Mouse (Mus musculus) liver, embryonic 18 days (tissue): Measurements from ENCODE around the gene Tspoap1. TPM values are rescaled to one million over a fixed set of nuclear protein-coding genes. Genes with fewer than 3 reads are reported as not detected.

Experiments
- polyA plus RNA-seq: library from polyadenylated mRNA; depleted of rRNA; stranded (reverse); fragments of >200 nt; gene quantifications from 2 replicates; pipeline ENCODE4 v1.2.3, GENCODE M21; 2012; rRNA removed

Tspoap1 gene
- polyA plus RNA-seq: 3.8 and 4.7 TPM in 2 replicates

DNA sequence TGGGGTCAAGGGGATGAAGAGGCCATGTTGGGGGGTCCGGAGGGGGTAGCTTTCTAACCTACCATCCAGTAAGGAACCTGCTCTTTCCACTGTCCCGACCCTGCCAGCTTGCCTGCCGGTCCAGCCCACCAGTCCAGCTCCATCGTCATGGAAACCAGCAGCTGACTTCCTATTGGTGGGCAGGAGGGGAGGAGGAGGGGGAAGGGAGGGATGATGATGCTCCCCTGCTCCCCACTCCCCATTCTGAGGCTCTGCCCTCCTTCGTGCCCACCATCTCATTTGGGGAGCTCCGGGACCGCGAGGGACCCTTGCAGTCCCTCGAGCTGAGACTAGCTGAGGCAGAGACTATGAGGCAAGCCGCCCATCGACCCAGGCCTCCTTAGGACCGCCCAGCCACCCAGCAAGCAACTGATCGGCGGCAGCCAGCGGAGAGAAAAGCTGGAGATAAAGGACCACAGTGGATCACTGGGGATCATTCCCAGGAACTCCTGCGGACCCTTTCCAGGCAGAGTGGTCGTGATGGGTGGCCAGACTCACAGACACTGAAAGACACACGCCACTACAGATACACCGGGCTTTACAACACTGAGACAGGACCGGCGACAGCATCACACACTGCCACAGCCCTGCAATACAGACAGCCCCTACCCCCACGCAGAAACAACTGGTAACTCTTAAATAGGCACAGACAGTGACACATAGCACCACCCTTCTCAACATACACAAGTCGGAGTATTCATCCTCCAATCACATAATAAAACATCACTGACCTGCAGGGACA lies at the start of gene Tspoap1:
Tspoap1 (plus strand) TSS at position 241 of the 781 bp plus-strand sequence.

DNA sequence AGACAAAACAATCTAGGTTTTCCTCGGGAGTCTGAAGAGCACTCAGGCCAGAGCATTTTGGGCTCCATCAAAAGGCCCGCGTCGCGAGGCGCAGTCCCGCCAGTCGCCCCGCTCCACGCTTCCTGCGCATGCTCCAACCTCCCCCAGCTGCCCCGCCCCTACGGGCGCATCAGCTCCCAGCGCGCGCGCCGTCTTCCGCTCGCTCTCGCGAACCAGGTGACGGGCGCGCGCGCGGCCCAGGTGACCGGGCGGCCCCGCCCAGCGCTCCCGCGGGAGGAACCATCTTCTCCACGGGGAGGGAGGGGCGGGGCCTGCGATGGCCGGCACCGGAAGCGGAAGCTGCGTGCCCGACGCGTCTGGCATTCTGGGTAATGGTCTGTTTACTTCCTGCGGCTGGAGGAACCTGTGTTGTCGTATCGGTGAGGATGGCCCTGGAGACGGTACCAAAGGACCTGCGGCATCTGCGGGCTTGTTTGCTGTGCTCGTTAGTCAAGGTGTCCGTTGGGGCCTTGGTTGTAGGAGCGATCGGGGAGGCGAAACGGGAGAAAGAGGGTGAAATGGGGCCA lies 23.1 kb upstream of the Tspoap1 start, which contains the start of gene Supt4a:
Supt4a (plus strand) TSS at position 378 of the 566 bp plus-strand sequence.

DNA sequence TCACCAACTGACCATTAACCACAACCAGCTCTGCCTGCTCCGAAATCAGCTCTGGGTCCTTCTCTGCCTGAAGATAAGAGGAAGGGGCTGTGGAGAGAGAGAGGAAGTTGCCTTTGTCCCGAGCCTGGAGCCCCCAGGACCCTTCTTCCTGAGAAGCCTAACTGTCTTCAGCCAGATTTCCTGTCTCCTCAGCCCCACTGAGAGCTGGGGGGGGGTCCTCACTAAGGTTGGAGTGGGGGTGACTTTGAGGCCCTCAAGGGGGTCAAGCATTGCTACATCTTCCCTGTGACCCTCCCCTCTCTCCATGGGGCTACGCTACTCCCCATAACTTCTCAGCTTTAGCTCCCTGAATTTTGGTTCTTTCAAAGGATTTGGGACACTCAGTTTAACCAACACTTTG lies 33.1 kb downstream of the Tspoap1 start, which contains the start of gene Mpo:
Mpo (plus strand) TSS at position 122 of the 400 bp plus-strand sequence.

DNA sequence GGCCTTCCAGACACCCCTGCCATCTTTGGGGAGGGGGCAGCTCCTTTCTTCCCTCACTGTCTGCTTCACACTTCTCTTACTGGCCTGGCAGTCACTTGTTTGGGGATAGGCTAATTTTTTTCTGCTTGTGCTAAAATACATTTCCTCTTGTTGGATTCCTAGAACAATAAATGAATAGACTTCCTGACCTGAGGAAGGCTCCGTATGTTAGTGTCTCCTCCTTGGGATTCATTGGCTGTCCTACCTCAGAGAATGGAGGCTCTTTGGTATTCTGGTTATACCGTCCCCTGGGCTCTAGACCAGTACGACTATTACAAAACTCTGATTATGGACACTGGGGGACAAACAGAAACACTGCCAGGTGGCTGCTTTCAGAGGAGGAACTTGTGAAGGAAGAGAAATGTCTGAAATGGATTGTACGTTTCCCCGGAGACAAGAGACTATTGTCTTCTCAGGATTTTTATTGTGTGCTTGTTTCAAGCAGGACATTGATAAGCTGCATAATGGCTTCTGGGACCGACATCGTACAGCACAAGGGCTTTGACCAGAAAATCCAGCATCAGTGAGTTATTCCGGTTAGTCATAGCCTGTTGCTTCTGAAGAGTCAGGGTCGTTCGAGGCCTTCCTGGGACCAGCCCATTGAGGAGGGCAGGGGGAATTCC lies 68.0 kb downstream of the Tspoap1 start, which contains the start of gene Lpo:
Lpo (minus strand) TSS at position 51 of the 662 bp plus-strand sequence.

Other genes starting within 250 kb of the Tspoap1 start
- not detected in 2 replicates for gene Gm11492, start 193.9 kb upstream of the Tspoap1 start, polyA plus RNA-seq
- 12.1 and 13.3 TPM in 2 replicates for gene Sept4, start 191.6 kb upstream of the Tspoap1 start, polyA plus RNA-seq
- 6.6 and 7.2 TPM in 2 replicates for gene Mtmr4, start 168.4 kb upstream of the Tspoap1 start, polyA plus RNA-seq
- gene Hsf5, start 143.4 kb upstream of the Tspoap1 start, polyA plus RNA-seq: 0.01 and 0.02 TPM in 2 replicates
- gene Rnf43, start 97.8 kb upstream of the Tspoap1 start, polyA plus RNA-seq: 4.0 and 5.3 TPM in 2 replicates
- gene Supt4a, start 23.0 kb upstream of the Tspoap1 start, polyA plus RNA-seq: 86.8 and 87.5 TPM in 2 replicates
- gene Mpo, start 33.0 kb downstream of the Tspoap1 start, polyA plus RNA-seq: 129 and 195 TPM in 2 replicates
- gene Lpo, start 67.7 kb downstream of the Tspoap1 start, polyA plus RNA-seq: not detected in 2 replicates
- 2.4 and 3.0 TPM in 2 replicates for gene Mks1, start 92.7 kb downstream of the Tspoap1 start, polyA plus RNA-seq
- 2.9 and 5.4 TPM in 2 replicates for gene Epx, start 115.0 kb downstream of the Tspoap1 start, polyA plus RNA-seq
- gene Olfr462, start 131.7 kb downstream of the Tspoap1 start, polyA plus RNA-seq: not detected in 2 replicates
- gene Olfr463, start 136.8 kb downstream of the Tspoap1 start, polyA plus RNA-seq: not detected in 2 replicates
- not detected in 2 replicates for gene Olfr464, start 160.4 kb downstream of the Tspoap1 start, polyA plus RNA-seq
- 24.6 and 26.2 TPM in 2 replicates for gene Dynll2, start 227.0 kb downstream of the Tspoap1 start, polyA plus RNA-seq